ENCODE assay signal across 29 mouse cellular contexts in genomic region chr2:128054905-128055304, GRCm38 (mm10).
A peak's percentile ranks its signal among the peaks of the same experiment; 100 is the strongest.
DNase-seq lines count a peak whose midpoint lies in the region; ATAC-seq lines count a peak whose summit lies in the region.
"Had no signal": no experiment of that assay in that cellular context is flagged by ENCODE, and none has a peak within 500 bp of the region (broad histone marks: within the 10 kb centered on the region; RNA-seq: fewer than 3 reads in every experiment).

No protein-coding gene starts in this region.

- no peak overlapping the region for H3K4me2 ChIP-seq in kidney, embryonic 16.5 days (replicated peaks; ENCODE audit: low read depth, low read length)
- H3K4me2 ChIP-seq: embryonic facial prominence, embryonic 12.5 days; embryonic facial prominence, embryonic 15.5 days; forebrain, embryonic 12.5 days; forebrain, embryonic 15.5 days; hindbrain, embryonic 13.5 days had no signal

- H3K27me3 ChIP-seq in kidney, embryonic 16.5 days (ENCODE audit: insufficient read depth, low read length): no peaks in the 10 kb centered on the region
- H3K27me3 ChIP-seq: CH12.LX; embryonic facial prominence, embryonic 12.5 days; embryonic facial prominence, embryonic 15.5 days; forebrain, embryonic 12.5 days; forebrain, embryonic 15.5 days; hindbrain, embryonic 13.5 days had no signal

- 11% methylated on average over 4 of the region's 4 CpGs for WGBS in macrophage (ENCODE audit: missing documents)
- WGBS in kidney, embryonic 16.5 days: 79% methylated on average over 4 of the region's 4 CpGs

- intact Hi-C loops in gastrocnemius, postnatal 14 days (cut with DNase I; ENCODE audit: low total_unique reads): no loop called here

- peak overlapping the region; percentile 52 for H3K27ac ChIP-seq in macrophage
- no peak overlapping the region for H3K27ac ChIP-seq in kidney, embryonic 16.5 days (ENCODE audit: low read length)
- H3K27ac ChIP-seq: embryonic facial prominence, embryonic 12.5 days; embryonic facial prominence, embryonic 15.5 days; forebrain, embryonic 12.5 days; forebrain, embryonic 15.5 days; heart, embryonic 10.5 days; hindbrain, embryonic 10.5 days; hindbrain, embryonic 13.5 days; hindbrain, postnatal 0 days had no signal

- no peaks in the 10 kb centered on the region for H3K79me2 ChIP-seq in macrophage (ENCODE audit: inconsistent target)

- H3K9me3 ChIP-seq in kidney, embryonic 16.5 days (ENCODE audit: low read length): no peaks in the 10 kb centered on the region
- H3K9me3 ChIP-seq: embryonic facial prominence, embryonic 12.5 days; embryonic facial prominence, embryonic 15.5 days; forebrain, embryonic 12.5 days; forebrain, embryonic 15.5 days; G1E; heart, embryonic 10.5 days; hindbrain, embryonic 10.5 days; hindbrain, embryonic 13.5 days had no signal

- ATAC-seq in common myeloid progenitor, adult 5-6 weeks (replicated peaks; ENCODE audit: low read depth, poor library complexity, severe bottlenecking): peak; percentile 89
- ATAC-seq in megakaryocyte progenitor cell, adult 5-6 weeks (replicated peaks; ENCODE audit: poor library complexity): peak; percentile 94
- no peak for ATAC-seq in kidney, embryonic 16.5 days (ENCODE audit: low FRiP score, low TSS enrichment)
- ATAC-seq: forebrain, embryonic 15.5 days; hindbrain, postnatal 0 days; inflammation-experienced regulatory T-cells, adult 6 months; intestine, embryonic 16.5 days had no signal

- H3K36me3 ChIP-seq in macrophage (ENCODE audit: inconsistent target): no peaks in the 10 kb centered on the region
- no peaks in the 10 kb centered on the region for H3K36me3 ChIP-seq in kidney, embryonic 16.5 days (ENCODE audit: insufficient read depth, low read length)
- H3K36me3 ChIP-seq: embryonic facial prominence, embryonic 12.5 days; embryonic facial prominence, embryonic 15.5 days; forebrain, embryonic 12.5 days; forebrain, embryonic 15.5 days; G1E; heart, embryonic 10.5 days; hindbrain, embryonic 10.5 days; hindbrain, embryonic 13.5 days had no signal

- peak; percentile 10 for DNase-seq in lung, postnatal 36 days
- DNase-seq in lung, postnatal 25 days (ENCODE audit: low spot score): no peak
- DNase-seq in gastrocnemius, postnatal 14 days: no peak
- no peak for DNase-seq in urinary bladder, postnatal 14 days (ENCODE audit: low spot score)
- DNase-seq: adrenal gland, adult 2 months; adrenal gland, postnatal 14 days; B cell, adult 2 months; cerebellum, adult 18-20 months; cerebellum, adult 9-10 months; cerebellum, postnatal 14 days; gastrocnemius, postnatal 10 days; heart, adult 18-20 months had no signal

- H3K4me1 ChIP-seq in kidney, embryonic 16.5 days (ENCODE audit: insufficient read depth, low read length): no peaks in the 10 kb centered on the region
- H3K4me1 ChIP-seq: embryonic facial prominence, embryonic 12.5 days; embryonic facial prominence, embryonic 15.5 days; forebrain, embryonic 12.5 days; forebrain, embryonic 15.5 days; heart, embryonic 10.5 days; hindbrain, embryonic 10.5 days; hindbrain, embryonic 13.5 days had no signal

- no peak overlapping the region for H3K9ac ChIP-seq in kidney, embryonic 16.5 days (replicated peaks; ENCODE audit: low read length)
- H3K9ac ChIP-seq: embryonic facial prominence, embryonic 12.5 days; embryonic facial prominence, embryonic 15.5 days; forebrain, embryonic 12.5 days; forebrain, embryonic 15.5 days; hindbrain, embryonic 13.5 days had no signal

- no peak overlapping the region for H3K4me3 ChIP-seq in macrophage (ENCODE audit: inconsistent target)
- H3K4me3 ChIP-seq in kidney, embryonic 16.5 days (ENCODE audit: low read length): no peak overlapping the region
- H3K4me3 ChIP-seq: embryonic facial prominence, embryonic 12.5 days; embryonic facial prominence, embryonic 15.5 days; erythroblast, embryonic 14.5 days; forebrain, embryonic 12.5 days; forebrain, embryonic 15.5 days; heart, embryonic 10.5 days; hindbrain, embryonic 10.5 days; hindbrain, embryonic 13.5 days had no signal
